Mouse (Mus musculus): ENCODE results near the gene Tmco4. TPM values are rescaled to one million over a fixed set of nuclear protein-coding genes. Genes with fewer than 3 reads are reported as not detected.

Tmco4 gene
- total RNA-seq, 2 experiments from 2014 or later: 18.3 to 21.2 TPM

DNA sequence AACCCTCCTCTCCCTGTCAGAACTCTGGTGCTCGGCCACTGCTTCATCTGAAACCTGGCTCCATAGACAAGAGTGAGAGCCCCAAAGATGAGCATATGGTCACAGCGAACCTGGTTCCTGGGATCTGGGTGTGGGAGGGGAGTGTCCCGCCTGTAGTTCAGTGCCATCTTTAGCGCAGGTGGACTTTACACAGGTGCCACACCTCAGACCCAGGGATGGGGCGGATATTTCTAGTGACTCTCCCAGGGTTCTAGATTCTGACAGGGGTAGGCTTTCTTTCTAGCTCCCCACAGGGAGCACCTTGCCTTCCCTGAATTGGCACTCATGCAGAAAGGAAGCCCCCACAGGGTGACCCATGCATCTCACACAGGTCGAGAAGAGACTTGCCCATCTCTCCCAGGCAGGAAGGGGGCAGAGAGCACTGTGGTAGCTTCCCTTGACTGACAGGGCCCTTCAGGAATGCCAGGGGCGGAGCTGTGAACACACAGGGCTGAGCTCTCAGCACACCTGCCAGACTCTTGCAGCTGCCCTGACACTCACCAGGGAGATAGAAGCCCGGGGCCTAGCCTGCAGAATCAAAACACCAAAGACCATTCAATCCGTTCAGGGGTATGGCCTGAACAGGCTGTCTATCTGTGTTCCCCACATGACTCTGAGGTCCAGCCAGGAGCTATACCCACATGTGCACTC, 116.4 kb downstream of the Tmco4 start:
- ATAC-seq (replicated peaks; ENCODE audit: poor library complexity, severe bottlenecking): no peak

- no peak for ATAC-seq (replicated peaks; ENCODE audit: poor library complexity, severe bottlenecking)
Measured at GRCm38 (mm10) chr4:139090303-139090940, 117.7 kb downstream of the Tmco4 start.

GRCm38 (mm10) chr4:139091066-139091465, 118.4 kb downstream of the Tmco4 start:
- ATAC-seq (replicated peaks; ENCODE audit: poor library complexity, severe bottlenecking): no peak

GRCm38 (mm10) chr4:139091478-139092355, 119.0 kb downstream of the Tmco4 start:
- no peak; the same call in 1 of the 2 replicates for ATAC-seq (replicated peaks; ENCODE audit: poor library complexity, severe bottlenecking)

DNA sequence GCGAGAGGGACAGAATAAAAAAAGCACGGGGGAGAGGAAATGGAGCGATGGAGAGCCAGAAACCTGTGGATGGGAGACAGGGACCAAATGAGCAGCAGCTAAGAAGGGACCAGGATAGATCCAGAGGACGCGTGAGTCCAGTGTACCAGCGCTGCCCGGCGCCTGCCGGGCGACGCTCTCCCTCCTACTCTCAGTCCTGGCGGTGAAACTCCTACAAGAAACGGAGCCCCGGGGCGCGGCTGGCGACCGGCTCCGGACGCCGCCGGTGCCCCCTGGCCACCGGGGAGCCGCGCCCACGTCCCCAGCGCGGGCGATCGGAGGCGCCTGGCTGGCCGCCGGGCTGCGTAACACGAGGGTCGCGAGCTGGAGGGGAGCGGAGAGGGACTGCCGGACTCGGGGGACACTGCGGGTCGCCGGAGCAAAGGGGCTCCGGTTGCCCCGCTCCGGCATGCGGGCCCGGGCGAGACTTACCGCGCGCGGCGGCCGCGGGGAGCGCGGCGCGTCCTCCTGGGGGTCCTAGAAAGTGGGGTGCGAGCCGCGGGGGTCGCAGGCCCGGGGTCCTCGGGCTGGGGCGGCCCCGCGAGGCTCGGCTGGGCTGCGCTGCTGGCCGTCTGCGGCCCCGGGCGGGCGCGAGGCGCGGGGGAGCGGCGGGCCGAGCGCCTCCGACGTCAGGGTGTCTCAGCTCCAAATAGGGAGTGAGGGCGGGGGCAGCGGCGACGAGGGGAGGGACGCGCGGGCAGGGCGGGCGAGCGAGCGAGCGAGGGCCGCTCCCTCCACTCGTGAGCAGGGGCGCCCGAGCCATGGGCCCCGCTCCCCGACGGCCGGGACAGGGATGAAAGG, 119.9 kb downstream of the Tmco4 start, which contains the start of gene Nbl1:
Nbl1 (minus strand) TSS at position 638 of the 840 bp plus-strand sequence.
- ATAC-seq (replicated peaks; ENCODE audit: poor library complexity, severe bottlenecking): peak; percentile 47; the same call in 1 of the 2 replicates

GRCm38 (mm10) chr4:139093196-139093530, 120.5 kb downstream of the Tmco4 start:
- ATAC-seq (replicated peaks; ENCODE audit: poor library complexity, severe bottlenecking): no peak

DNA sequence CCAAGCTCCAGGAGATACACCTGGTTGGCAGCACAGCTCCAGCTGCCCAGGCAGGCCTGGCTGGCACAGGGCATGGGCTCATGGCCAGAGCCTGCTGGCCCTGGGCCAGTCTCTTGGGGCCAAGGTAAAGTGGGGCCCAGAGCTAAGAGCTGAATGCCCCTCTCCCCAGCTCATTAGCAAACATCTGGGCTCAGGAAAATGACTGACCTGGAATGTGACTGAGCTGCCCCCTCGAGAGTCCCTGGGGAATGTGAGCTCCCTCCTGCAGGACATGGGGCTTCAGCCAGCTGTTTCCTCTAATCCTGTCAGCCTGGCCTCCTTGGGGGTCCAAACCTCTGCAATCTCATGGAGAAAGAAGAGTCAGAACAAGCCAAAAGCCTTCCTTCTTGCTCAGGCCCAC, 122.7 kb downstream of the Tmco4 start:
- ATAC-seq (replicated peaks; ENCODE audit: poor library complexity, severe bottlenecking): no peak

DNA sequence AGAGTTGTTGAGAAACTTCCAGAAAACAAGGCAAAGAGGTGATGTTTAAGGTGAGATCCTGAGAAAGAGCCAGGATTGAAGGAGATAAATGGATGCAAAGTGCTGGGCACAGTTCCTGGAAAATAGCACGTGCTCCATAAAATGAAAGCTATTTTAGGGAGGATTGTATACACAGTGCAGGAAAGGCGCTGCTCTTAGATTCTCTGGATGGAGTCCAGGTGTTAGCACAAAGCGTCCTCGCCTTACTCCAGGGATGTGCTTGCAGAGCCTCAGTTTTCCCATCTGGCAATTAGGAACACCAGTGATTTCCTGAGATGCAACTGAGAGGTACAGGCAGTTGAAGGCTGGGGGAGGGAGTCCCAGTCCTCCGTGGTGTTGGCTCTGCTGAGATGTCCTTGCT, 123.5 kb downstream of the Tmco4 start:
- ATAC-seq (replicated peaks; ENCODE audit: poor library complexity, severe bottlenecking): no peak

DNA sequence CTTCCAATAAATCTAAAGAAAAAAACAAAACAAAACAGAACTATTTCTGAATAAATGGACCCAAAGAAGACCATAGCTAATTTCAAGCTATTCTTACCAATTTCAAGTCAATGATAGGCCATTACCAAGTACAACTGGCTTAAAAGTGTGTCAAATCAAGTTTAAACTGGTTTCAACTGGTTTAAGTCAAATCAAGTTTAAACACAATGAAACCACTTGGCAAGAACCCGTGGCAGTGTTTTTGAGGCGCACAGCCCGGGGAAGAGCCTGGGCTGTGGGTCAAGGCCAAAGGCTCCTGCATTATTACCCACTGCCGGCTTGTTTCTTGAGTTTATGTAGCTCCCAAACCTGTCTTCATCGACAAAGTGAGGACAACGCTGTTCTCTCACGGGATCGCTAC, 127.6 kb downstream of the Tmco4 start:
- no peak for ATAC-seq (replicated peaks; ENCODE audit: poor library complexity, severe bottlenecking)

DNA sequence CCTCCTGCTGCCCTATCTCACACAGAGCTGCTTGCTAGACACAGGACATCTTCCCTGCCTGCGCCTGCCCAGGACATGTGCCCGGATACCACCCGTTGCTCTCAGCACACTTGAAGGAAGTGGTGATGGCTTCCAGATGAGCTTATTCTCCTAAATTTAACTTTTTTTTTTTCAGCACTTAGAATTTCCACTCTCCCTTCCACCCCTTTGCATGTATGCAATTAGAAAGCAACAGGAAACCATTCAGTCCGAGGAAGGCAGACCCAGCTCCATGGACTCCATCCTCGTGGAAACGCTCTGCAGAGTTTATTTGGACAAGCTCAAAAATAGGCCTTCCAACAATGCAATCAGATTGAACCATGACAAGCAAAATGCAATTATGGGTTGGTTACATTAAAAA, 128.9 kb downstream of the Tmco4 start:
- ATAC-seq (replicated peaks; ENCODE audit: poor library complexity, severe bottlenecking): no peak

- no peak for ATAC-seq (replicated peaks; ENCODE audit: poor library complexity, severe bottlenecking)
Measured at GRCm38 (mm10) chr4:139105453-139105852, 132.8 kb downstream of the Tmco4 start.

Other genes with a start within 250 kb of the Tmco4 start
- not detected in 2 replicates for gene Pla2g2c, start 248.1 kb upstream of the Tmco4 start, total RNA-seq (2014; fragmentation: Nextera tagmentation)
- gene Pla2g2c, start 248.1 kb upstream of the Tmco4 start, total RNA-seq (2017): not detected in 2 replicates
- gene Ubxn10, start 235.7 kb upstream of the Tmco4 start, total RNA-seq (2014; fragmentation: Nextera tagmentation): not detected in 2 replicates
- not detected in 2 replicates for gene Ubxn10, start 235.7 kb upstream of the Tmco4 start, total RNA-seq (2017)
- gene Pla2g2f, start 215.3 kb upstream of the Tmco4 start, total RNA-seq (2014; fragmentation: Nextera tagmentation): not detected in 2 replicates
- not detected in 2 replicates for gene Pla2g2f, start 215.3 kb upstream of the Tmco4 start, total RNA-seq (2017)
- gene Pla2g2d, start 197.2 kb upstream of the Tmco4 start, total RNA-seq (2014; fragmentation: Nextera tagmentation): not detected in 2 replicates
- not detected in 2 replicates for gene Pla2g2d, start 197.2 kb upstream of the Tmco4 start, total RNA-seq (2017)
- not detected in 2 replicates for gene Pla2g5, start 109.4 kb upstream of the Tmco4 start, total RNA-seq (2014; fragmentation: Nextera tagmentation)
- not detected in 2 replicates for gene Pla2g5, start 109.4 kb upstream of the Tmco4 start, total RNA-seq (2017)
- not detected in 2 replicates for gene Gm13030, start 98.9 kb upstream of the Tmco4 start, total RNA-seq (2014; fragmentation: Nextera tagmentation)
- gene Gm13030, start 98.9 kb upstream of the Tmco4 start, total RNA-seq (2017): not detected in 2 replicates
- gene Pla2g2e, start 94.9 kb upstream of the Tmco4 start, total RNA-seq (2014; fragmentation: Nextera tagmentation): not detected in 2 replicates
- gene Pla2g2e, start 94.9 kb upstream of the Tmco4 start, total RNA-seq (2017): not detected in 2 replicates
- gene Otud3, start 58.9 kb upstream of the Tmco4 start, total RNA-seq (2014; fragmentation: Nextera tagmentation): 3.8 and 5.7 TPM in 2 replicates
- gene Otud3, start 58.9 kb upstream of the Tmco4 start, total RNA-seq (2017): 3.2 and 4.7 TPM in 2 replicates
- not detected in 2 replicates for gene Rnf186, start 5.8 kb upstream of the Tmco4 start, total RNA-seq (2014; fragmentation: Nextera tagmentation)
- not detected in 2 replicates for gene Rnf186, start 5.8 kb upstream of the Tmco4 start, total RNA-seq (2017)
- gene Htr6, start 102.7 kb downstream of the Tmco4 start, total RNA-seq (2014; fragmentation: Nextera tagmentation): not detected in 2 replicates
- gene Htr6, start 102.7 kb downstream of the Tmco4 start, total RNA-seq (2017): not detected in 2 replicates
- gene Nbl1, start 120.1 kb downstream of the Tmco4 start, total RNA-seq (2014; fragmentation: Nextera tagmentation): not detected in 2 replicates
- gene Nbl1, start 120.1 kb downstream of the Tmco4 start, total RNA-seq (2017): not detected in 2 replicates
- gene Minos1, start 158.2 kb downstream of the Tmco4 start, total RNA-seq (2014; fragmentation: Nextera tagmentation): 530 and 613 TPM in 2 replicates
- gene Minos1, start 158.2 kb downstream of the Tmco4 start, total RNA-seq (2017): 186 and 246 TPM in 2 replicates
- gene Capzb, start 220.0 kb downstream of the Tmco4 start, total RNA-seq (2014; fragmentation: Nextera tagmentation): 374 and 389 TPM in 2 replicates
- gene Capzb, start 220.0 kb downstream of the Tmco4 start, total RNA-seq (2017): 129 and 155 TPM in 2 replicates

All from granulocyte monocyte progenitor cell, adult 5-6 weeks (primary cell).